Mouse (Mus musculus) NIH3T3 (cell line): ENCODE measurements around the gene Tomm40l.
A peak's percentile ranks its signal among the peaks of the same experiment; 100 is the strongest.
"Not testable (repeated sequence)": the region's sequence is repeated elsewhere in the genome, so short reads cannot be mapped to it uniquely, and the experiment has no call there.

ENCODE experiments used
- DNase-seq: peaks from one replicate; pipeline ENCODE4 v3.0.0-alpha.2; 2012; ENCODE audit warnings: low read depth

The Tomm40l gene

DNA sequence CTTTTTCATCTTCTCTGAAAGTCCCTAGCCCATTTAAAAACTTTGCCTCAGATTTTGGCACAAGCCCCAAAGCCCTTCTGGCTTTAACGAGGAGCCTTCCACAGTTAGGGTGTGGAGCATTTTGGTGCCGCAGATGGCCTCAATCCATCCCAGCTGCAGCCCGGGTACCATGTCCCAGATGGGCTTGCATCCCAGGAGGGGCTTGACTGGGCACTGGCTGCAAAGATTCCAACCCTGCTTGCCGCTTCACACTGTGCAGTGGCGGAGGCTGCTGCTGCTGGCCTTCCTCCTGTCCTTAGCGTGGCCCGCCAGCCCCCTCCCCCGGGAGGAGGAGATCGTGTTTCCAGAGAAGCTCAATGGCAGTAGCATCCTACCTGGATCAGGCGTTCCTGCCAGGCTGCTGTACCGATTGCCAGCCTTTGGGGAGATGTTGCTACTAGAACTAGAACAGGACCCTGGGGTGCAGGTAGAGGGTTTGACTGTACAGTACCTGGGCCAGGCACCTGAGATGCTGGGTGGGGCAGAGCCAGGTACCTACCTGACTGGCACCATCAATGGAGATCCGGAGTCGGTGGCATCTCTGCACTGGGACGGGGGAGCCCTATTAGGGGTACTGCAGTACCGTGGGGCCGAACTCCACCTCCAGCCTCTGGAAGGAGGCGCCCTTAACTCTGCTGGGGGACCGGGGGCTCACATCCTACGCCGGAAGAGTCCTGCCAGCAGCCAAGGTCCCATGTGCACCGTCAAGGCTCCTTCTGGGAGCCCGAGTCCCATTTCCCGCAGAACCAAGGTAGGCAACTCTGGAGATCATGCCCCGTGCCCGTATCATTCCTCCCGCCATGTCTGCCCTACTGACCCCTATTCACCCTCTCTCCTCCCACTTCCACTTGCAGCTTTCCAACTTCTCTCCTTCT, 28.6 kb upstream of the Tomm40l start, which contains the start of gene Ndufs2:
Gene Ndufs2 (minus strand): TSS at position 709 of the 914 bp plus-strand sequence.
- DNase-seq: peak; percentile 70

DNA sequence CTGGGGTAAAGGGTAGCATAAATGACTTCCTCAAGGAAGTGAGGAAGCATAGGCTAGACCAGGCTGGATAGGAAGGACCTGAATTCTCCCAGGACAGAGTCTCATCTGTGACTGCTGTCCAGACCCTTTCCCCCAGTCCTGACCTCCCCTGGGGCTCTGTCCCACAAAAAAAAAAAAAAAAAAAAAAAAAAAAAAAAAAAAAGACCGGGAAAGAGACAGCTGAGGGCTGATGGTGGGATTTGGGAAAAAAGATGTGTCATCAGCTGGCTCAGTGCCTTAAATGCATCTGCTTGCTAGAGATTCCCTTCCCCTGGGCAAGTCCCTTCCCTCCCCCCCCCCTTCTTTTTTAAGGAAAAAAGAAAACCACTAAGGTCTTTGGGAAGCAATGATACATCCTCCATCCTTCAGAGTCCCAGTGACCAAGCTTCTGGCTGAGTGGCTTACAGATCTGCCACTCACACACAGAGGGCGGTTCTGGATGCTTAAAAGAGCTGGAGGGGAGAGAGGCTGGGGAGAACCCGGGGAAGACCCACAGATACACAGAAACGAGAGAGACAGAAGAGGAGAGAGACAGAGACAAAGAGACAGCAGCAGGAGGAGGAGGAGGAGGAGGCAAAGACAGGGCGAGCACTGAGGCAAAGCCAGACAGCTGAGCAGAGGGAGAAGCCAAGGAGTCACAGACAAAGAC, 27.7 kb upstream of the Tomm40l start, which contains the start of gene Adamts4:
Gene Adamts4 (plus strand): TSS at position 509 of the 688 bp plus-strand sequence.
- peak; percentile 89 for DNase-seq

DNA sequence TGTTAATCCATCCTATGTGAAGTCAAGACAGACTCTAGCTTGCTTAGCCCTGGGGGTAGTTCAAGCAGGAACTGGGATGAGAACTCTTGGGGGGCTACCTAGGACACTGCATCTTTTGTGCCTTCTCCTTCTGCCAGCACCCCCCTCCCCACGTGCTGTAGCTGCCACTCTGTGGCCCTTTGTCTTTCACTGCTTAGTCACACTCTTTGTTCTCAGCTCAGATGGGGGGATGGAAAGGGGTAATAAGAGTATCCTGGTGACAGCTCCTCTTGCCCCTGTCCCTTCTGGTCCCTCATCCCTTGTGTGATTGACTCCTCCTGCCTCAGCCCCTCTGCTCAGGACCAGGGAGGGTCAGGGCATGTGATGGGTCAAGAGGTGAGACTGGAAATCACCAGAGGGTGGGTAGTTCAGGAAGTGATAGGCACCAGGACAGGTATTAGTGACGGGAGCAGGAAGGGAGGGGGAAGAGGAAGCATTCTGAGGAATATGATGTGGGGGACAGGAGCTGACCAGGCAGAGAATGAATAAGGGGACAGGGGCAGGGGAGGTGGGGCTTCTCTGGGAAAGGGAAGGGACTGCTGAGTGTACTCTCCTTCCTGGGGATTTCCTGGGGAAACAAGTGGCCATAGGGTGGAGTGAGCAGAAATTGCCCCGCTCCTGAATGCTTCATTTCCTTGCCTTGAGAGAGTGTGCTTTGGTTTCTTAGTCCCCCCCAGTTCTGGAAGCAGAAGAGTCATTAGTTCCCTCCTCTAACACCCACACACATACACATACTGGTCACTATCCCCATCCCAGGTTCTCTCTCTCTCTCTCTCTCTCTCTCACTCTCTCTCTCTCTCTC, 26.3 kb upstream of the Tomm40l start:
- DNase-seq: no peak

DNA sequence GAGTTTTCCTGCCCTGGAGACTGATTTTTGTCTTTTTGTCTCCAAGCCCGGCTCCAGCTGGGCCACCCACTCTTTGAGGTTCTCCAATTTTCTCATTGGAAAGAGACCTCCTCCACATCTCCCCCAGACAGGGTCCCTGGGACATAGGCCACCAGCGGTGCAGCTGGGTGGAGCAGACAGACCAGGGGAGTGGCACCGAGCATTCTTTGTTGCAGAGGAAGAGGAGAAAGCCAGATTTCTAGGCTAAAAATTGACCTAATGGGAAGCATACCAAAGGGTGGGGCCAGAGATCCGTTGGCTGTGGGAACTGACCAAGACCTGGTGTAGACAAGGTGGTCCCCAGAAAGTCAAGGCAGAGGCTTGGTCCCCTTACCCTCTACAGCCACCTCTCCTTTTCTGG, 25.6 kb upstream of the Tomm40l start:
- DNase-seq: no peak

DNA sequence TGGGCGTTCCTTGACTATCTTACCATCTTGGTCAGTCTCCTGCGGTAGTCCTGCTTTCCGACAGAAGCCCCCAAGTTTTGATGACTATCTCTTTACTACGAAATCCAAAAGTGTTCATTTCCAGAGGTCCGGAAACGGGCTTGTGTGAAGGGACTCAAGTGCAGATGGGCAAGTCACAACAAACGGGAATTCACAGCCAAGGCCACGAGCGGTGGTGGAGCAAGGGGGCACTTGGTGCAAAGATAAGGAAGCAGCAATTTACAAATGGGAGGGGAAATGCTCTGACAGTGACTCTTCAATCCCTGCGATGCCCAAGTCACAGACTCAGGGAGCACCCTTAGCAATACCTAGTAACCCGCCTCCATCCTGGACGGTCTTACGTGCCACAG, 25.1 kb upstream of the Tomm40l start:
- DNase-seq: no peak

DNA sequence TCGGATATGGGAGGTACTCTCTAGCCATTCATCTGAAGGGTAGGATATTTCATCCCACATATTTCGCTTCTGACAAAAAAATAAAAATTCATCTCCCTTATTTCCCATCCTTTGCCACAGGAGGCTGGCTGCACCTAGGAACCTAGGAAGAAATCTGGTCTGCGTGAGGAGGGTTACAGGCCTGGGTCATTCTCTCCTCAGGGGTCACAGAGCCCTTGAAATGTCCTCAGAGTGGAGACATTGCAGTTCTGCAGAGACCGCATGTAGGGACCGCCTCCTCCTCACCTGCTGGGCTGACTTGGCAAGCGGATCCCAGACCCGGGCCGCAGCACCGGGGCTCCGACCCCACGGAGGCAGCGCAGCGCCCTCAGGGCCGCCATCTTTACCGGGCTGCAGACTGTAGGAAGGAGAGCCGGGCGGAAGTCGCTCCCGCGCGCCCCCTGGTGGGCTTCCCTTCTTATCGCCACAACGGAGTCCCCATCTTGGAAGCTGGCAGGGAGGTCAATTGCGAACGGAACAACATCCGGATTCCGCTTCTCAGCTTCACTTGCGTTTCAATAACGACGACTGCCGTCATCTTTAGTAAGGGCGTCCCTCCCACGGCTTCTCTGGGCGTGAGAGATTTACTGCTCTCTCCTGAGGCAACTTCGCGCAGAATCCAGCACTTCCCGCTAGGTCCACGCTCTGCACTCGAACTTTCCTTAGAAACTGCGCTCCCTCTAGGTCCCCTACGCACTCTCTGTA, 24.6 kb upstream of the Tomm40l start:
- peak; percentile 99 for DNase-seq

DNA sequence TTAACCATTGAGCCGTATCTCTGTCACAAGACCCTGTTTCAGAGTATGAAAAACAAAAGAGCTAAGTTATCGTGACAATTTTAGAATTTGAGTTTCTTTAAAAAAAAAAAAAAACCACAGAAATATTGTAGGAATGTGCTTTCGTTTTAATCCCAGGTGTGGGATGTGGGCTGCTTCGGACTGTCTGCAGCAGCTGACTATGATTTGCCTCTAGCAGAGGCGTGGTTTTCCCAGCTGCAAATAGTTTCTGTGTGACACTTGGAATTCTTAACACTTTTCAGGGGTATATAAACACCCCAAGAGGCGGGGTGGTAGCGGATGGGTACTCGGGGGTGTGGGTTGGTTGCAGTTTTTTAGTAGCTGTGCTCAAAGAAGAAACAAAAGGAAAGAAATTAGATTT, 23.0 kb upstream of the Tomm40l start:
- DNase-seq: peak; percentile 41

DNA sequence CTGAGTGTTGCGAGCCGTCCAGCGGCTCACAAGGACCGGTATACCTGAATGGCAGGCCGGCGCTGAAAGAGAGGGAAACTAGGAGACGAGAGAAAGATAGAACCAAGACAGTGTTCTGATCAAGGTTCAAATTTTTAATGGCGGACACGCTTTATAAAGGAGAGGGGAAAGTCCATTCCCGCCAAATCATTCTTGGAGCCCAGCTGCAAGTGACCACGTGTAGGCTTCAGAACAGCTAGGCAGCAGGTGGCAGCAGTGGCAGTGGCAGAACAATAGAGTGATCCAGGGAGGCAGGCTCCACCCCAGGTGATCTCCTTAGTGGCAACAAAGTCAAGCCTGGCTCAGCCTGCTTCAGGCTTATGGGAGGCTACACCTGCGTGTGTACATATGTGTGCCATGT, 19.6 kb upstream of the Tomm40l start:
- not testable (repeated sequence) for DNase-seq

DNA sequence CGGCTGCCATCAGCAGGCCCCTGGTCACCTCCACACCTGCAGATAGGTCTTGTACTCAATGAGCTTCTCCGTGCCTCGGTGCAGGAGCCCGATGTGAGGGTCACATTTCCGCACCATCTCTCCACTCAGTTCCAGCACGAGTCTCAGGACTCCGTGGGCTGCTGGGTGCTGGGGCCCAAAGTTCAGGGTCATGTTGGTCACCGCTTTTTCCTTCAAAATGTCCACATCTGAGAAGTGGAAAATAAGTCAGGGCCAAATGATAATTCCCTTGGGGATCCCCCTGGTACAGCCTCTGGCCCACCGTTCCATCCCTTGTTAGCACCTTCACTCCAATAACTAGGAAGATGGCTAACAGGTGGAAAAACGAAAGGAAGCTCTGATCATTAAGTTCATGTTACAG, 18.6 kb upstream of the Tomm40l start:
- no peak for DNase-seq

DNA sequence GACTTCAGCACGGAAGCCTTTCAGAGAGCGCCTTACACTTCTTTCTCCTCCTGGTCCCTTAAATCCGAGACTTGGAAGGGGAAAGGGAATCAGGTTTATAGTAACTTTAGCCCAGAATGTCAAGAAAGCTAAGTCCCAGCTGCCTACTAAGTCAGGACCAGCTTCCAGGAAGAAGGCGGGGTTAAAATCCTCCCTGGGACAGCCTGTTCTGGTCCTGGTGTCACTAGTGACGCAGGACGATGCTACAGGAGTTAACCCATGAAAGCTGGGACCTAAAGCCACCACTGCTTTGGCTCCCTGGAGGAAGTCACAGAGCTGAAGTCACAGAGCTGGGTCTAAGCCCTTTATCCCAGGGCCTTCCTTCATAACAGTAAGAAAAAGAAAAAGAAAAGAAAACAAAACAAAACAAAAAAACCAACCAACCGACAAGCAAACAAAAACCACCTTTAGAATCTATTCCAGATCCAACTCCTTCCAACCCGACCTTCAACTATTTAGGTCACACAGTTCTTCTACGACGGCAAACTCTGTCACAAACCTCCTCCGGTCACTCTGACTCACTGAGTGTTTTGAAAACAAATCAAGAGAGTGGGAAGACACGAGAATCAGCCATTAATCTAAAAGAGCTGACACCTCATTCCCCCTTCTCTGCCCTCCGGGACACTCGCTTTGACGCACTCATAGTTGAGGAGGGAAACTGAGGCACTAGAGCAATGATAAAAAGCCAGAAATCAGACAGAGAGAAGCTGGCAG, 17.9 kb upstream of the Tomm40l start:
- no peak for DNase-seq

DNA sequence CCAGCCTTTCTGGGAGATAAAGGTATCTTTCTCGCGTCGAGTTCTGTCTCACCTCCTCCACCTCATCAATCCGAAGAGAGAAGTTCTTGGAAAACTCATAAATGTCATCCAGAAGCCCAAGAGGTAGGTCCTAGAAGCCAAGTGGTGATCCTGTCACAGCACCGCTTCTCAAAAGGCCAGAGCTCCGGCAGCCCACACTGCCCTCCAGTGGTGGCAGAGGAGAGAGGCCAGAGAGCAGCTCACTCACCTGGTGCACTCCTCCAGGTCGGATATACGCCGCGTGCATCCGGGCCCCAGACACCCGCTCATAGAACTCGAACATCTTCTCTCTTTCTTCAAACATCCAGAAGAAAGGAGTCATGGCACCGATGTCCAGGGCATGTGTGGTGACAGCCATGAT, 16.1 kb upstream of the Tomm40l start:
- DNase-seq: peak; percentile 76

DNA sequence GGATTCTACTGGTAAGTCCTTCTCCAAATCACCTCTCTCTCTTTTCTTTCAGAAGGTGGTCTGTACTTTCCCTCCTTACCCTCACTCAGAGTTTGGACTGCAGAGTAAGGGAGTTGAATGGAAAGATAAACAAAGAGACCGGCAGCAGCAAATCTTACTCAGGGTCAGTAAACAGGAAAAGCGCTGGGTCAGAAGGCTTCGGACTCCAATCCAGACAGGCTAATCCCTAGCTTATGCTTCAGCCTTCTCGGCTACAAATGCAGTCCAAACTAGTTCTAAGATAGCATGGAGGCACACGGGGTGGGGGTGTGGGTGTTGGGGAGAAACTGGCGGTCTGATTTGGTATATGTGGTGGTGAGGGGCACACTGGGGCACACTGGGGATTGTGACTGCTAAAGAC, 15.1 kb upstream of the Tomm40l start:
- DNase-seq: no peak

DNA sequence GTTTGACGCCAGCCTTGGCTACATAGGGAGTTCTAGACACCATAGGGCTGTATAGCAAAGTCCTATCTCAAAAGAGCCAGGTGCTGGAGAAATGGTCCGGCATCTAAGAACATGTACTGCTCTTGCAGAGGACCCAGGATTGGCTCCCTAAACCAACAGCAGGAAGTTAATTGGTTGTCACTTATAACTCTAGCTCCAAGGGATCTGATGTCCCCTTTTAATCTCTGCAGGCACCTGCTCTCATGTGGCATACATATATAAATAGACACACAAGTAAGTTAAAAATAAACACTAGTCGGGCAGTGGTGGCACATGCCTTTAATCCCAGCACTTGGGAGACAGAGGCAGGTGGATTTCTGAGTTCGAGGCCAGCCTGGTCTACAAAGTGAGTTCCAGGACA, 13.5 kb upstream of the Tomm40l start:
- no peak for DNase-seq

DNA sequence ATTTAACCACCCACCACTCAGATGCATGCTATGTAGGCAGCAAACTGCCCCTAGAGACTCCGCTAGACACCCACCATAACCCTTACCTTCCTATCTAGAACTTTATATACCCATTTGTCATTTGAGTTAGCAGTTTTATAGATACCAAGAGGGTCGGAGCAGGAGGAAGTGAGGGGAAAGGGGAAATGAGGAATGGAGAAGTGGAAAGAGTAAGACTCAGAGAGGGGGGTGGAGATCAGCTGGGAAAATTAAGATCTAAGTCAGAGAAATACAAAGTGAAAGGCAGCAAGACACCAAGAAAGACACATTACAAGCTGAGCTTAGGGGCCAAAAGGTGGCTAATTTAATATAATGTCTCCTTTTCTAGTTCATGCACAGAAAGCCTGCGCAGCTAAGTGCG, 12.2 kb upstream of the Tomm40l start:
- DNase-seq: no peak

DNA sequence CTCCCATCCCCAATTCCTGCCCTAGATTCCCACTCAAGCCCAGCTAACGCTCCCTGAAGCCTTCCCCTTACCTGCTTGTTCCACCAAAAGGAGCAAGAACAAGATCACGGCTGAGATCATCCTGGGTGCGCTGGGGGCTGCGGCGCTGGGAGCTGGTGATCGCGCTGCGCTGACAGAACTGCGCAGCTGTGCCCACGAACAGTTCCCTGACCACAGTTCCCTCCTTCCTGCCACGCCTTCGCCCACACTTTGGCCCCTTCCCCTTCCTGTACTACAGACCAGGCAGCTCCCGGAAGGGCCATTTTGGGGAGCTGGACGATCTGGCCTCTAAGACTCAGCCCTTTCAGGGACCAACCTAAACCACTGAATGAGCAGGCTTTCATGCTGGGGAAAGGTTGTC, 11.8 kb upstream of the Tomm40l start, which contains the start of gene Fcer1g:
Gene Fcer1g (minus strand): TSS at position 240 of the 400 bp plus-strand sequence.
- DNase-seq: no peak

DNA sequence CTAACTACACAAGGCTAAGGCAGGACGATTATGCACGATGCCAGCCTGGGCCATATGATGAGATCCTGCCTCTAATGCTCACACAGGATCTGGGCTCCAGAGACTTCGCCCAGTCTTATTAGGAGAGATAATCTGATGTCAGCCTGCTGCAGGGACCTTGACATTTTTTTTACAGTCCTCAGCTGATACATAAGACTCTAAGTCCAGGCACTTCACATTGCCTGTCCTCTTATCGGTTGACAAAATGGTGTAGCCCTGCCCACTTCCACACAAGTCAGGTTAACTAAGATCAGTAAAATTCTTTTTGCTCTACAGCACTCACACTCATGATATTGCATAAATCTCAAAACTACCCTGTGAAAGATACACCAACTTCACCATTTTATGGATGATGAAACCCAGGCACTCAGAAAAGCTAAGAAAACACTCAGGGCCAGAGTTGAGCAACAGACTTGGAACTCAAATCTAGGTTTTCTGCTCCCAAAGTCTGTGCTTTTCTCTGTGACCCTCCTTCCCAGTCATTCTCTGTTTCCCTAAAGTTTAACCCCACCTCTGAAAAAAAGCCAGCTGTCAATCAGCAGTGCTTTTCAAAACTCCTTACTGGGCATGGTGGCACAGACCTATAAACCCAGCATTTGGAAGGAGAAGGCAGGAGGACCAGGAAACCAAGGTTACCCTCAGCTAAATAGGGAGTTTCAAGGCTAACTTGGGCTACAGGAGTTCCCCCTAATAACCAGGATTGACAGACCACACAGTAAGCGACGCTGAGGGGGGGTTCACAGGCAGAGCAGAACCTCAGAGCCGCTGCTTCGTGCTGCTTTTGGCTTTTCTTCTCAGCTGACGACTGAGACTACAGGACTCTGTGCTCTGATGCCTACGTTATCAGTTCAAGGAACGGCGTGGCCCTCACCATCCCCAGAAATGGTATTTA, 10.8 kb upstream of the Tomm40l start:
- peak; percentile 69 for DNase-seq

DNA sequence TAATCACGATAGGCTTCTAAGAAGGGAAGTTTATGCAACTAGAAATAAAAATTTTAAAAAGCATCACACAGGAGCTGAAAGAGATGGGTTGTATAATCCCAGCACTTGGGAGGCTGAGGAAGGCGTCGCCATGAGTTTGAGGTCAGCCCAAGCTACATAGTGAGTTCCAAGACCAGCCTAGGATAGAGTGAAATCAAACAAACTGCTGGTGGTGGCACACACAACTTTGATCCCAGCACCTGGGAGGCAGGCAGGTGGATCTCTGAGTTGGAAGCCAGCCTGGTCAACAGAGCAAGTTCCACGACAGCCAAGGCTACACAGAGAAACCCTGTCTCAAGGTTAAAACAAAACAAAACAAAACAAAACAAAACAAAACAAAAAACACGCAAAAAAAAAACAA, 10.0 kb upstream of the Tomm40l start:
- no peak for DNase-seq

DNA sequence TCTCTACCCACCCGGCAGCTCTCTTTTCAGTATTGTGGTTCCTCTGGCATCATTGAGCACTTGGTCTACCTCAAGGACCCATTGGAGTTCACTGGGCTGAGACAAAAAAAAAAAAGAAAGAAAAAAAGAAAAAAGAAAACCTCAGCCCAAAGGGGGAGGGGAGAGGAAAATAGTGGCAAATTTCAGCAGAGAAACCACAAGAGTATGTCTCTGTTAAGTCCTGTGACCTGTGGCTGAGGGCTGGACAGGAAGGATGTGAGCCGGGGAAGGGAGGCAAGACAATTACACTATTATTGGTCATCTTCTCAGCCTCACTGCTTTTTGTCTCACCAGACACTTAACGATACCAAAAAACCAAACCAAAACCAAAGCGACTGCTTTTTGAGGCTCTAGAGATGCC, 9.5 kb upstream of the Tomm40l start:
- DNase-seq: no peak

DNA sequence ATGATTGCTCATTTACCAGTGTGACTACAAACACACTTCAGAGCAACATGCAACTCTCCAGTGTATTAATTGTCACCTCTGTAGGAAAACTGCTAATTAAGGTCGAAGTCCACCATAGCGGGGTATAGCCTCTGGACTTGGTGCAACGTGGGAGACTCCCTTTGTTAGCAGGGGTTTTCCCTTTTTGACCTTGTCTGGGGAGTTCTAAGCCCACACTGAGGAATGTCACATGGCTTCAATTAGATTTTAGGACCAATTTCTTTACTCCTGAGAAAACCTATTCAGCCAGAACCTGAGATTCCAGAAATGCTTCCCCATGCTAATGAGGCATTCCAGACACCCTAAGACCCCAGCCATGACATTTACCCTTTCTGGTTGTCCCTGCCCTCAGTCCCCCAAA, 7.9 kb upstream of the Tomm40l start:
- DNase-seq: no peak

DNA sequence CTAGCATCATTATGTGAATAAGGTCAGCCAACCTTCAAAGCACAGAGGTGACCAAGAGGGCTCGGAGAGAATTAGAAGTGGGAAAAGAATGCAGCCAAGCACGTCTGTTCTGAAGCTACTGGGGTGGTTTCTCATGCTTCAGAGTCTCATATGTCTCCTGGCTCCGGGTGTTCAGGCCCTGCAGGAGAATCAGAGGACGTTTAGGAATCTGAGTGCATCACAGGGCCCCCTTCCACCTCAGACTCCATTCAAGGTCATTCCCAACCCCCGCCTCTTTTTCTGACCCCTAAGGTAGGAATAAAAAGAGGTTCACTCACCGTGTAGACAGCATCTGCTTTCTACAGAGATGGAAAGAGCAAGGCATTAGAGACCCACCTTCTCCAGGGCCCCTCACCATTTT, 7.4 kb upstream of the Tomm40l start:
- DNase-seq: no peak
